Mouse (Mus musculus) kidney, adult 11 months (tissue): Measurements from ENCODE around the gene Clic4.
A peak's percentile ranks its signal among the peaks of the same experiment; 100 is the strongest.
"Not testable (repeated sequence)": the region's sequence is repeated elsewhere in the genome, so short reads cannot be mapped to it uniquely, and the experiment has no call there.

Source experiments
- DNase-seq: peaks from one replicate; pipeline ENCODE4 v3.0.0; 2022

Clic4 gene

DNA sequence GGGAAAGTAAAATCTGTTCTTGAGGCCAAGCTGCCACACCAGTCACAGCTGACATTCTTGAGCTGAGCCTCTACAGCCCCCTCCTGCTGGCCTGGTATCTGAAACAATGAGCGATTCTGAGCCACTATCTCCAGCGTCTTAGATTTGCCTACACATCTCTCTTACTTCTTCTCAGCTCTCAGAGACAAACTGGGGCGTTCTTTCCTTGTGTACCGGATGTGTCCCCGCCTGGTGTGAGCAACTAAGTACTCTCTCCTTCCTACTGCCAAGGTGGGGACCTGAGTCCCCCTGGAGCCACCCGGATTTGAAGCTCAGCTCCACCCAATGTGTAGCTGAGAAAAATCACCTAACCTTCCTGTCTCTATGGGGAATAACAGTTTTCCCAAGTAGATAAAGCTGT is 19.2 kb upstream of the Clic4 start:
- DNase-seq, result no peak

- DNase-seq, result no peak
These were observed 18.6 kb upstream of the Clic4 start for GRCm38 (mm10) chr4:135291199-135291598.

GRCm38 (mm10) chr4:135287975-135288374 is 15.4 kb upstream of the Clic4 start:
- DNase-seq, result no peak

DNA sequence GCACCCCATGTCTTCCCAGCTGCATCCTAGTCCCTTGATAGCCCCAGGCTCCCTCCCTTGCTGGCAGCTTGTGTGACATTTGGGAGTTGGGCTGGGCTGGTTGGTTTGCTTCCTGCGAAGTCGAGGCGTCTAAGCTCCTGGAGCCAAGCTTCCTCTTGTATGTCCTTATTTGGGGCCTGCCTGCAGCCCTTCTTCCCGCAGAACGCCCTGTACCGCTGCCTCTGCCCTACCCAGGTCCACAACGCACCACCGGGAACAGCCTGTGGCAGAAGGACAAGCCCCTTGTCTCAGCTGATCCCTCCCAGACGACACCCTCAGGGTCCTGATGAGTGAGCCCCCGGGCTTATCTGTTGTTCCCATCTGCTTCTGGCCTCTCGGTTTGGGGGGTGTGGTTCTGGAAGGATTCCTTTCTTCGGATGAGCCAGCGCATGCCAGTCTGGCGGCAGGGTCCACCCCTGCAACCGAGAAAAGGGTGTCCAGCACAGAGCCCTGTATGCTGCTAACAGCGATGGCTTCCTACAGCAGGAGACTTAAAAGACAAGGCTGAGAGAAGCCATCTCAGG is 14.3 kb upstream of the Clic4 start:
- DNase-seq, result peak; percentile 53

DNA sequence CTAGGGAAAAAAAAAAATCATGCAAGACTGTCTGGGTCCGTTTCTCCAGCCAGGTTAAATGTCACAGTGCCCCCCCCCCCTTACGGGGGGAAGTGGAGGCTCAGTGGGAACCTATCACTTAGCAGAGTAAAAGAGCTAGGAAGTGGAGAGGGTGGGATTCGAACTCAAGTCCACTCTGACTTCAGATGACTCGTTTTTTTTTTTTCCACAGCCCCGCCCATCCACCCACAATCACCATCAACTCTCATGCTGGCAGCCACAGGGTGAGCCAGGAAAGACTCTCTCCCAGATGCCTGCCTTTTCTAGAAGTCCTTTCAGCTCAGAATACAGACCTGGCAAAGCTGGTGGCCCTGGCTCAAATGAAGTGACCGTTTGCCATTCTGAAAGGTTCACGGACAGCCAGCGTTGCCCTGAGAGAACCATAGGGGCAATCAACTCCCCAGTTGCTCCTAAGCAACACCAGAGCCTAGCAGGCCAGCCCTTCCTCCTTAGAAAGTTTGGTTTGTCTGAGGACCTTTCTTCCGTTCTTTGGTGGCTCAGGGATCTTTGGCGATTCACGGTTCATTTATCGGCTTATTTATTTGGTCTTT is 13.5 kb upstream of the Clic4 start:
- DNase-seq, result no peak

GRCm38 (mm10) chr4:135285436-135285835 is 12.8 kb upstream of the Clic4 start:
- no peak for DNase-seq

DNA sequence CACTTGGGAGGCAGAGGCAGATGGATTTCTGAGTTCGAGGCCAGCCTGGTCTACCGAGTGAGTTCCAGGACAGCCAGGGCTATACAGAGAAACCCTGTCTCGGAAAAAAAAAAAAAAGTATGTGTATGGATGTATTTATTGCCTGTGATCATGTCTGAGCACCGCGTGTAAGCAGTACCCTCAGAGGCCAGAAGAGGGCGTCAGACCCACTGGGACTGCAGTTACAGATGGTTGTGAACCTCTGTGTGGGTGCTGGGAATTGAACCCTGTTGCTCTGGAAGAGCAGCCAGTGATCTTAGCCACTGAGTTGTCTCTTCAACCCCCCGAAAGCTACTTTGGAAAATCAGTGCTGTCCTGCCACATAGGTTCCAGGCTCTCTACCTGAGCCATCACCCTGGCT is 11.3 kb upstream of the Clic4 start:
- no peak for DNase-seq

DNA sequence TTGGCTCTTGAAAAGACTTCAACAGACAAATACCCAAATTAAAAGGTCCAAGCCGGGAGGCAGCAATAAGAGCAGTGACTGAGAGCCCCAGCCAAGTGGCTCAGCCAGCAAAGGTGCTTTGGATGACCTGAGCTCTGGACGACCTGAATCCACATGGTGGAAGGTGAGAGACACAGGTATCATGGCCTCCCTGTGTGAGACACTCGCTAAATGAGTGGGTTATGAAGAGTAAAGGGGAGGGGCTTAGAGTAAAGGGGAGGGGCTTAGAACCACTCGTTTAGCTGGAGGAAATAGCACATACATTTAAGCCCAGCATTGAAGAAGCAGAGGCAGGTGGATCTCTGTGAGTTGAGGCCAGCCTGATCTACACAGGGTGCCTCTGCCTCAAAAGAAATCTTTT is 10.8 kb upstream of the Clic4 start:
- no peak for DNase-seq

GRCm38 (mm10) chr4:135282651-135283290 is 10.2 kb upstream of the Clic4 start:
- peak; percentile 60 for DNase-seq

DNA sequence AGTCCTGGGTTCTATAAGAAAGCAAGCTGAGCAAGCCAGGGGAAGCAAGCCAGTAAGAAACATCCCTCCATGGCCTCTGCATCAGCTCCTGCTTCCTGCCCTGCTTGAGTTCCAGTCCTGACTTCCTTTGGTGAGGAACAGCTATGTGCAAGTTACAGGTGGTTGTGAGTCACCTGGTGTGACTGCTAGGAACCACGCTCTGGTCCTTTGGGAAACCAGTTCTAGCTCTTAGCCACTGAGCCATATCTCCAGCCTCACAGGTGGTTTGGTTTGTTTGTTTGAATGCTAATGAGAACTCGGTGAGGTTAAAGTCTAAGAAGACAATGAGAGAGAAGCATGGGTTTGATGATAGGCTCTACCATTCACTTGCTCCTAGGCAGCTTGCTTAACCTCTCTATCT is 7.4 kb upstream of the Clic4 start:
- DNase-seq, result not testable (repeated sequence)

DNA sequence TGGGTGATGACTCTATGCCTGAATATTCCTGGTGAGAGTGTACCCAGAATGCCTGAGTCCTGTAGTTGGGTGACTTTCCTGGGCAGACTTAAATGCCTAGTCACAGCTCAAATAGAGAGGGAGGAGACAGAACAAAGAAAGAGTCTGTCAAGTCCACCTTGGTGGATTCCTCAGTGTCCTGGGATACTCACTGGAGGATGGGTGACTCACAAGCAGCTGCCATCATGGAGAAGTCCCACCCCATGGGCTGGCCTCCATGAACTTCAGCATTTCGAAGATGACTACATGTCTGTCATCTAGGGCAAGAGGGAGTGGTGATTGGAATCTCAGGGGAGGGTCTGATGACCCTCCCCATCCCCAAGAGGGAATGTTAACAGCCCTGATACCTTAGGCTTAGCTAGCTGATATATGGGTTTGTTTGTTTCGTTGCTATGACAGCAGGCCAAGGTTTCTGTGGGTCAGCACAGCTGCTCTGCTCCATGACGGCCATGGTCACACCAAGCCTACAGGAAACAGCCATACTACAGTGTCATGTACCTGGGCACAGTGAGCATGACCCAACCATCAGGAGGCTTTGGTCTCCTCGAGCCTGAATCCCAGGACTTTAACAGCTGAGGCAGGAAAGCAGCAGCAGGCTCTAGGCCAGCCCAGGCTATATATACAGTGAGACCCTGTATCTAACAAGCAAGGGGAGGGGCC is 4.2 kb upstream of the Clic4 start:
- no peak for DNase-seq

- DNase-seq, result peak; percentile 77
These were observed 2.1 kb upstream of the Clic4 start for GRCm38 (mm10) chr4:135274761-135275160.

GRCm38 (mm10) chr4:135273307-135273682 is 681 bp upstream of the Clic4 start:
- peak; percentile 83 for DNase-seq

DNA sequence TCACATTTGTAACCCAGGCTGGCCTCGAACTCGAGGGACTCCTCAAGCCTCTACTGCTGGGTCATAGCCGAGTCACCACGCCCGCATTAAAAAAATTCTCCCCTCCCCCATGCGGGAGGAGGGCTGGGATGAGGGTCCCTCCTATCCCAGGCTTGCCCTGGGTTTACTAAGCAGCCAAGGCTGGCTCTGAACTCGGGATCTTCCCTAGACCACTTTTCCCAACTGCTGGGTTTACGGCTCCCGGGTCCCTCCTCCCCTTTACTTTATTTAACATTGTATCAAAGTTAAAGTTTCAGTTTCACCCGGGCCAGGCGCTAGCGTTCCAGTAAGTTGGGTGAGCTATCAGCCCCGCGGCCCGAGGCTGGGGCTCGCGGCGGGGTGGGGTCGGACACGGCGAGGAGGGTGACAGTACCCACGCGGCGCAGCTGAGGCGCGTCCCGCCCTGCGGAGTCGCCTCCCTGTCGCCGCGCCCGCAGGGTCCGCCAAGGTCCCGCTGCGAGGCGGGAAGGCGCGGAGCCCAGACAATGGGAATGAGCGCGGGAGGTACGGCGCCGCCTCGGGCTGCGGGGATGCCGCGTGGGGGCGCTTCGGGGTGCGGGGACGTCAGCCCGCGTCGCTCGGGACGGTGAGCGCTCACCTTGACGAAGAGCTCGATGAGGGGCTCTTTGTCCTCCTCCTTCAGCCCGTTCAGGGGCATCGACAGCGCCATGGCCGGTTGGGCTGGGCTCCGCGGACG is 565 bp downstream of the Clic4 start:
- peak; percentile 66 for DNase-seq

- no peak for DNase-seq
These were observed 1.2 kb downstream of the Clic4 start for GRCm38 (mm10) chr4:135271419-135271828.

GRCm38 (mm10) chr4:135270476-135270875 is 2.1 kb downstream of the Clic4 start:
- no peak for DNase-seq

DNA sequence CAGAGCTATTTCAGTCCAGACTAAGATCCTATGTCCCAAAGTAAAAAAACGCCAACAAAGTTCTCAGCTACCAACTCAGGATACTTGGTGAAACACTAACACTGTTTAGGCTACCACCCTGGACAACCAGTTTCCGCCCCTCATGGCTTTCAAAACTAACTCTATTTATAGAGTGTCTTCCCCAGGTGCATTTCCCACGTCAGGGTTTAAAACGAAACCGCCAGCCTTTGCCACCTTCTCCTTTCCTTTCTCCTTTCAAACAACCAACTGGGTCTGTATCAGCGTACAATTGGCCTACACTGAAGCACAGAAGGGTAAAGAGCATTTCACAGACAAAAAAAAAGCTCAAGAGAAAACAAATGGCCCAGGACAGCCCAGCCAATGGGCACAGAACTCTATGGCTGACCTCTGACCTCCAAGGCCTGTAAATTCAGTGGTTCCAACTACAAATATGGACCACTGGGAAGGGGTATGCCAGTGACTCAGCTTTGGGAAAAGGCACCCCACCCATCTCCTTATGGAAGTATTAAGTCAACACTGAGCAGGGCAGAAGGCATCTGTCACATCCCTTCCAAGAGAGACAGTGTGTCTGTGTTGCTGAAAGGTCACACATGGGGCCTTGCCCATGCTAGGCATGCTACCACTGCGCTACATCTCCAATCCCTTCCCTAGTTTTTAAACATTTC is 2.8 kb downstream of the Clic4 start:
- DNase-seq, result no peak

DNA sequence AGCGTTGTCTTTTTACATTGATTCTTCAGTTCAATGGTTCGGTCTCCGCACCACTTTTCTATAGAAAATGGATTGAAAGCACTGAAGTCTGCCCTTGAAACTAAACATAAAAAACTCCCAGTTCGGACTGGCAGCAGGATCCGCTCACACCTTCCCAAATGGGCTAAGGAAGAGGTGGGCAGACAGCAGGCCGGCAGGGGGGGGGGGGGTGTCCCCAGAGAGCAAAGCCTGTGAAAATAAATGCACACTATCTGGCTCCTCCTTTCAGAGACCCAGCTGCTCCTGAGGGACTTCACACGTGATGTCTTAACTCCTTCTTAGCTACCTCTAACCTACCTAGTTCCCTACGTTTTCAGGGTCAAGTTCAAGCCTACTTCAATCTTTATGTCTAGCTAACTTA is 5.1 kb downstream of the Clic4 start:
- DNase-seq, result no peak

GRCm38 (mm10) chr4:135266987-135267386 is 5.6 kb downstream of the Clic4 start:
- peak; percentile 50 for DNase-seq

DNA sequence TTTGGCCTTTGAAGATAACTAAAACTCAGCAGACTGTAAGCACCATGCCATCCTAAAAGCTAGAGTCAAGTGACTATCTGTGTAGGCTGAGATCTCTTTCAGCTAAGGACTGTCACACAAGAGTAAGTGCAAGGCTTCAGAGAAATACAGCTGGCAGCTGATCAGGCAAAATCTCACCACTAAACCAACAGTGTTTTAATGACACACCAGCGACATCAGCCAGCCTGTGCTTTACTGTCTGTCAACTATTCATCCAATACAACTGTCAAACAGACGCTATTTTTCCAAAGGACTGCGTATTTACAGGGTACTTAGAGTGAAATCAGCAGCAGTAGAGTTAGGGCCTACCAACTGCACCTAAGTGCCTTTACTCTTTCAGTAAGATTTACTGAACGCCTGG is 12.2 kb downstream of the Clic4 start:
- DNase-seq, result no peak

GRCm38 (mm10) chr4:135258521-135258920 is 14.1 kb downstream of the Clic4 start:
- DNase-seq, result no peak

DNA sequence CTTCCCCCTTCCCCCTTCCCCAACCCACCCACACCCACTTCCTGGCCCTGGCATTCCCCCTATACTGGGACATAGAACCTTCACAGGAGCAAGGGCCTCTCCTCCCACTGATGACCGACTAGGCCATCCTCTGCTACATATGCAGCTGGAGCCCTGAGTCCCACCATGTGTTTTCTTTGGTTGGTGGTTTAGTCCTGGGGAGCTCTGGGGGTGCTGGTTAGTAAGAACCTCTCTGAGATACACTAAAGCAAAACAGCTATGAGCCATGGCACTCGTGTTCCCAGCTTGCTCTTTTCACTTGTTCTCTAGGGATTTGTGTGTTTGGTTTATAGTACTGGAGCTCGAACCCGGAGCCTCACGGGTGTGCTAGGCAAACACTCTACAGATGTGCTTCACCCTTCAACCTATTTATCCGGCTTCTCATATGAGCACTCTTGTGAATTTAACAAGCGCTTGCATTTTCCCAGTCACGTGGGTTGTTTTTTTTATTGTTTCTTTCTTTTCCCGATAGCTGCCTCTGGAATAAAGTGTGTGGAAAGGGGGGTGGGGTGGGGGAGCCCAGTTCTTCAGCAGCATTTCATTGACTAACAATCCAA is 14.6 kb downstream of the Clic4 start:
- no peak for DNase-seq
